Mouse (Mus musculus) 416B (cell line): ENCODE data around the gene Hivep3.

Experiments
- DNase-seq: peaks from one replicate; pipeline ENCODE4 v3.0.0; 2011; ENCODE audit warnings: low read depth

The Hivep3 gene

GRCm38 (mm10) chr4:120158714-120159310 lies 425.2 kb downstream of the Hivep3 start:
- no peak for DNase-seq

GRCm38 (mm10) chr4:120161166-120161949 lies 427.8 kb downstream of the Hivep3 start, which contains the start of gene Edn2:
TSS of gene Edn2 (plus strand) at chr4:120161206.
- DNase-seq, result no peak

GRCm38 (mm10) chr4:120162586-120162985 lies 429.0 kb downstream of the Hivep3 start:
- no peak for DNase-seq

- DNase-seq, result no peak
These were observed 429.7 kb downstream of the Hivep3 start for GRCm38 (mm10) chr4:120163242-120163641.

- DNase-seq, result no peak
These were observed 430.7 kb downstream of the Hivep3 start for GRCm38 (mm10) chr4:120164316-120164715.

- DNase-seq, result no peak
These were observed 434.2 kb downstream of the Hivep3 start for GRCm38 (mm10) chr4:120167778-120168177.

GRCm38 (mm10) chr4:120168346-120168745 lies 434.8 kb downstream of the Hivep3 start:
- no peak for DNase-seq

GRCm38 (mm10) chr4:120170387-120170936 lies 436.9 kb downstream of the Hivep3 start:
- no peak for DNase-seq

- DNase-seq, result no peak
These were observed 438.6 kb downstream of the Hivep3 start for GRCm38 (mm10) chr4:120172050-120172684.

- no peak for DNase-seq
These were observed 445.5 kb downstream of the Hivep3 start for GRCm38 (mm10) chr4:120179123-120179522.

GRCm38 (mm10) chr4:120180535-120180934 lies 447.0 kb downstream of the Hivep3 start:
- no peak for DNase-seq

- DNase-seq, result no peak
These were observed 450.9 kb downstream of the Hivep3 start for GRCm38 (mm10) chr4:120184374-120184991.

GRCm38 (mm10) chr4:120186441-120186840 lies 452.9 kb downstream of the Hivep3 start:
- DNase-seq, result no peak

- DNase-seq, result no peak
These were observed 453.4 kb downstream of the Hivep3 start for GRCm38 (mm10) chr4:120186934-120187333.
